Mouse (Mus musculus) adrenal gland, adult 8-10 months (tissue): ENCODE results near the gene Stx18. TPM values are rescaled to one million over a fixed set of nuclear protein-coding genes. Genes with fewer than 3 reads are reported as not detected.

Source experiments
- DNase-seq: peaks from one replicate; pipeline ENCODE4 v3.0.0; 2022
- total RNA-seq, 4 experiments: library from RNA; stranded (reverse); gene quantifications; 2 replicates each; pipeline ENCODE4 v1.2.4; 2022

Stx18 gene
- total RNA-seq: 10 to 100 TPM; 33.0 to 41.3 (median 37.4) TPM

- DNase-seq: peak; percentile 80
Measured at GRCm38 (mm10) chr5:38038710-38039592, at the start of gene Stx18. Gene Stx18, plus strand, starts transcription at chr5:38038742.

GRCm38 (mm10) chr5:37992346-37992745 is 46.2 kb upstream of the Stx18 start:
- no peak for DNase-seq

- no peak for DNase-seq
Measured at GRCm38 (mm10) chr5:37998805-37999204, 39.7 kb upstream of the Stx18 start.

GRCm38 (mm10) chr5:38002573-38002972 is 36.0 kb upstream of the Stx18 start:
- DNase-seq: no peak

- no peak for DNase-seq
Measured at GRCm38 (mm10) chr5:38004746-38005145, 33.8 kb upstream of the Stx18 start.

GRCm38 (mm10) chr5:38006415-38007347 is 31.9 kb upstream of the Stx18 start:
- DNase-seq: no peak

- DNase-seq: no peak
Measured at GRCm38 (mm10) chr5:38009071-38009470, 29.5 kb upstream of the Stx18 start.

GRCm38 (mm10) chr5:38014916-38015315 is 23.6 kb upstream of the Stx18 start:
- DNase-seq: no peak

GRCm38 (mm10) chr5:38016945-38017344 is 21.6 kb upstream of the Stx18 start:
- no peak for DNase-seq

- DNase-seq: no peak
Measured at GRCm38 (mm10) chr5:38027656-38028055, 10.9 kb upstream of the Stx18 start.

GRCm38 (mm10) chr5:38038274-38038673 is 268 bp upstream of the Stx18 start:
- no peak for DNase-seq

GRCm38 (mm10) chr5:38039796-38040195 is 1.3 kb downstream of the Stx18 start:
- DNase-seq: no peak

GRCm38 (mm10) chr5:38044923-38045322 is 6.4 kb downstream of the Stx18 start:
- DNase-seq: no peak

- no peak for DNase-seq
Measured at GRCm38 (mm10) chr5:38048177-38048576, 9.6 kb downstream of the Stx18 start.

- no peak for DNase-seq
Measured at GRCm38 (mm10) chr5:38061051-38061450, 22.5 kb downstream of the Stx18 start.

- DNase-seq: no peak
Measured at GRCm38 (mm10) chr5:38062709-38063108, 24.2 kb downstream of the Stx18 start.

- DNase-seq: no peak
Measured at GRCm38 (mm10) chr5:38063339-38063738, 24.8 kb downstream of the Stx18 start.

- DNase-seq: no peak
Measured at GRCm38 (mm10) chr5:38064043-38064575, 25.6 kb downstream of the Stx18 start.

- no peak for DNase-seq
Measured at GRCm38 (mm10) chr5:38064701-38065100, 26.2 kb downstream of the Stx18 start.

GRCm38 (mm10) chr5:38065454-38065853 is 26.9 kb downstream of the Stx18 start:
- no peak for DNase-seq

- no peak for DNase-seq
Measured at GRCm38 (mm10) chr5:38066606-38067005, 28.1 kb downstream of the Stx18 start.

- DNase-seq: no peak
Measured at GRCm38 (mm10) chr5:38076326-38076725, 37.8 kb downstream of the Stx18 start.

GRCm38 (mm10) chr5:38078575-38078974 is 40.0 kb downstream of the Stx18 start:
- no peak for DNase-seq
